Mouse (Mus musculus): ENCODE results near the gene Tmem202.

Gene Tmem202

GRCm38 (mm10) chr9:59533422-59533821 lies 6.2 kb downstream of the Tmem202 start:
- DNase-seq (ENCODE audit: low spot score), result no peak

- DNase-seq (ENCODE audit: low spot score), result no peak
Measured at GRCm38 (mm10) chr9:59531645-59532044, 8.0 kb downstream of the Tmem202 start.

- no peak for DNase-seq (ENCODE audit: low spot score)
Measured at GRCm38 (mm10) chr9:59528274-59528673, 11.4 kb downstream of the Tmem202 start.

GRCm38 (mm10) chr9:59527580-59527979 lies 12.1 kb downstream of the Tmem202 start:
- no peak for DNase-seq (ENCODE audit: low spot score)

GRCm38 (mm10) chr9:59526727-59527126 lies 12.9 kb downstream of the Tmem202 start:
- no peak for DNase-seq (ENCODE audit: low spot score)

- no peak for DNase-seq (ENCODE audit: low spot score)
Measured at GRCm38 (mm10) chr9:59522906-59523305, 16.7 kb downstream of the Tmem202 start.

GRCm38 (mm10) chr9:59519396-59519795 lies 20.3 kb downstream of the Tmem202 start:
- DNase-seq (ENCODE audit: low spot score), result no peak

- peak; percentile 36 for DNase-seq (ENCODE audit: low spot score)
Measured at GRCm38 (mm10) chr9:59518976-59519375, 20.7 kb downstream of the Tmem202 start.

- no peak for DNase-seq (ENCODE audit: low spot score)
Measured at GRCm38 (mm10) chr9:59517127-59517526, 22.5 kb downstream of the Tmem202 start.

- DNase-seq (ENCODE audit: low spot score), result no peak
Measured at GRCm38 (mm10) chr9:59515069-59515468, 24.6 kb downstream of the Tmem202 start.

GRCm38 (mm10) chr9:59512381-59512780 lies 27.3 kb downstream of the Tmem202 start:
- no peak for DNase-seq (ENCODE audit: low spot score)

GRCm38 (mm10) chr9:59508146-59508545 lies 31.5 kb downstream of the Tmem202 start:
- no peak for DNase-seq (ENCODE audit: low spot score)

GRCm38 (mm10) chr9:59487331-59487730 lies 52.3 kb downstream of the Tmem202 start:
- no peak for DNase-seq (ENCODE audit: low spot score)

- peak; percentile 99 for DNase-seq (ENCODE audit: low spot score)
Measured at GRCm38 (mm10) chr9:59486549-59487065, 53.0 kb downstream of the Tmem202 start, which contains the start of gene Arih1. Gene Arih1, minus strand, starts transcription at chr9:59486618.

GRCm38 (mm10) chr9:59486076-59486518 lies 53.5 kb downstream of the Tmem202 start:
- DNase-seq (ENCODE audit: low spot score), result no peak

- peak; percentile 70 for DNase-seq (ENCODE audit: low spot score)
Measured at GRCm38 (mm10) chr9:59485511-59486075, 54.1 kb downstream of the Tmem202 start.

GRCm38 (mm10) chr9:59484760-59485159 lies 54.9 kb downstream of the Tmem202 start:
- DNase-seq (ENCODE audit: low spot score), result no peak

- DNase-seq (ENCODE audit: low spot score), result peak; percentile 21
Measured at GRCm38 (mm10) chr9:59482419-59482818, 57.2 kb downstream of the Tmem202 start.

- DNase-seq (ENCODE audit: low spot score), result no peak
Measured at GRCm38 (mm10) chr9:59476617-59477016, 63.0 kb downstream of the Tmem202 start.

- DNase-seq (ENCODE audit: low spot score), result no peak
Measured at GRCm38 (mm10) chr9:59474838-59475237, 64.8 kb downstream of the Tmem202 start.

- DNase-seq (ENCODE audit: low spot score), result no peak
Measured at GRCm38 (mm10) chr9:59473171-59473570, 66.5 kb downstream of the Tmem202 start.

- no peak for DNase-seq (ENCODE audit: low spot score)
Measured at GRCm38 (mm10) chr9:59469446-59469845, 70.2 kb downstream of the Tmem202 start.
